Comparison of ENCODE assay signal across 8 mouse cellular contexts in genomic region chr5:142902506-142903314, GRCm38 (mm10). TPM values are rescaled to one million over a fixed set of nuclear protein-coding genes. Genes with fewer than 3 reads are reported as not detected.
DNase-seq lines count a peak whose midpoint lies in the region; ATAC-seq lines count a peak whose summit lies in the region.

No protein-coding gene starts in this region.

- H3K4me2 ChIP-seq in lung, embryonic 15.5 days = 0 out of 2 replicates have a peak overlapping the region, but pooled peaks have one; percentile 3
- no peak overlapping the region for H3K4me2 ChIP-seq in embryonic facial prominence, embryonic 13.5 days
- peak overlapping the region; percentile 77 for H3K4me2 ChIP-seq in intestine, embryonic 14.5 days (ENCODE audit: low read length)
- H3K4me2 ChIP-seq in neural tube, embryonic 15.5 days = peak overlapping the region; percentile 26

- 0 out of 2 replicates have a peak overlapping the region, but pooled peaks have one; percentile 5 for H3K9ac ChIP-seq in lung, embryonic 15.5 days
- H3K9ac ChIP-seq in embryonic facial prominence, embryonic 13.5 days = peak overlapping the region; percentile 44; the same call in 1 of the 2 replicates
- peak overlapping the region; percentile 100 for H3K9ac ChIP-seq in intestine, embryonic 14.5 days (ENCODE audit: low read length)
- H3K9ac ChIP-seq in neural tube, embryonic 15.5 days (replicated peaks) = peak overlapping the region; percentile 36

- peaks cover 66% of the 10 kb centered on the region for H3K36me3 ChIP-seq in lung, embryonic 15.5 days
- peaks cover 66% of the 10 kb centered on the region for H3K36me3 ChIP-seq in embryonic facial prominence, embryonic 13.5 days
- H3K36me3 ChIP-seq in intestine, embryonic 14.5 days (ENCODE audit: control insufficient read depth, insufficient read depth, low read length) = peaks cover 71% of the 10 kb centered on the region
- H3K36me3 ChIP-seq in neural tube, embryonic 15.5 days = peaks cover 62% of the 10 kb centered on the region

- 0 out of 2 replicates have a peak overlapping the region, but pooled peaks have one; percentile 8 for H3K4me3 ChIP-seq in lung, embryonic 15.5 days
- H3K4me3 ChIP-seq in embryonic facial prominence, embryonic 13.5 days = peak overlapping the region; percentile 16
- 0 out of 2 replicates have a peak overlapping the region, but pooled peaks have one; percentile 87 for H3K4me3 ChIP-seq in intestine, embryonic 14.5 days (ENCODE audit: low read depth, low read length)
- H3K4me3 ChIP-seq in neural tube, embryonic 15.5 days (replicated peaks) = no peak overlapping the region; the same call in 1 of the 2 replicates

- ATAC-seq in lung, embryonic 15.5 days (ENCODE audit: borderline replicate concordance, extremely low read depth, low FRiP score, low TSS enrichment) = no peak
- ATAC-seq in embryonic facial prominence, embryonic 13.5 days (ENCODE audit: insufficient number of reproducible peaks, insufficient read depth, low FRiP score, low TSS enrichment, low read depth) = no peak
- no peak for ATAC-seq in intestine, embryonic 14.5 days (replicated peaks; ENCODE audit: low FRiP score, low TSS enrichment, low read depth)
- no peak for ATAC-seq in neural tube, embryonic 15.5 days (ENCODE audit: low FRiP score)

- H3K27ac ChIP-seq in lung, embryonic 15.5 days = peak overlapping the region; percentile 63
- H3K27ac ChIP-seq in embryonic facial prominence, embryonic 13.5 days = peak overlapping the region; percentile 60
- peak overlapping the region; percentile 100 for H3K27ac ChIP-seq in intestine, embryonic 14.5 days (ENCODE audit: low read depth)
- H3K27ac ChIP-seq in neural tube, embryonic 15.5 days (replicated peaks) = peak overlapping the region; percentile 56

- 44% methylated on average over 5 of the region's 5 CpGs for WGBS in lung, embryonic 15.5 days
- WGBS in embryonic facial prominence, embryonic 13.5 days = 53% methylated on average over 5 of the region's 5 CpGs
- WGBS in intestine, embryonic 14.5 days = 49% methylated on average over 5 of the region's 5 CpGs
- 56% methylated on average over 5 of the region's 5 CpGs for WGBS in neural tube, embryonic 15.5 days

- no peaks in the 10 kb centered on the region for H3K27me3 ChIP-seq in lung, embryonic 15.5 days
- H3K27me3 ChIP-seq in embryonic facial prominence, embryonic 13.5 days = no peaks in the 10 kb centered on the region
- H3K27me3 ChIP-seq in intestine, embryonic 14.5 days (replicated peaks; ENCODE audit: control insufficient read depth, insufficient read depth, low read length) = no peaks in the 10 kb centered on the region
- H3K27me3 ChIP-seq in neural tube, embryonic 15.5 days (replicated peaks) = no peaks in the 10 kb centered on the region

- no peak for DNase-seq in lung, postnatal 10 days
- peak; percentile 61 for DNase-seq in intestine, embryonic 14.5 days (ENCODE audit: low spot score)
- DNase-seq in layer of hippocampus, postnatal 25 days (ENCODE audit: extremely low spot score in 1 of 2, low spot score in 1 of 2) = no peak
- DNase-seq in ovary, postnatal 10 days (ENCODE audit: low spot score) = no peak
- DNase-seq in kidney, postnatal 4 days = no peak

- H3K4me1 ChIP-seq in lung, embryonic 15.5 days = peaks cover 36% of the 10 kb centered on the region
- H3K4me1 ChIP-seq in embryonic facial prominence, embryonic 13.5 days = peaks cover 30% of the 10 kb centered on the region
- peaks cover 20% of the 10 kb centered on the region for H3K4me1 ChIP-seq in intestine, embryonic 14.5 days (replicated peaks; ENCODE audit: control insufficient read depth, insufficient read depth, low read length)
- peaks cover 41% of the 10 kb centered on the region for H3K4me1 ChIP-seq in neural tube, embryonic 15.5 days

- no peaks in the 10 kb centered on the region for H3K9me3 ChIP-seq in lung, embryonic 15.5 days
- H3K9me3 ChIP-seq in embryonic facial prominence, embryonic 13.5 days = no peaks in the 10 kb centered on the region
- H3K9me3 ChIP-seq in intestine, embryonic 14.5 days (ENCODE audit: control insufficient read depth, low read length) = no peaks in the 10 kb centered on the region
- H3K9me3 ChIP-seq in neural tube, embryonic 15.5 days (replicated peaks) = no peaks in the 10 kb centered on the region

RNA-seq across cellular contexts. Expression of gene Actb, which starts 3.8 kb away (rescaled TPM):
- polyA plus RNA-seq in lung, embryonic 15.5 days (2015; fragmentation: Nextera tagmentation; extraction: Ambion mirVana) = 15,606 and 16,851 TPM in 2 replicates
- 14,475 and 16,597 TPM in 2 replicates for polyA plus RNA-seq in embryonic facial prominence, embryonic 13.5 days (2015; fragmentation: Nextera tagmentation; extraction: Ambion mirVana)
- polyA plus RNA-seq in intestine, embryonic 14.5 days (2014; fragmentation: Nextera tagmentation; extraction: Ambion mirVana) = 15,561 and 16,510 TPM in 2 replicates
- 12,525 and 12,918 TPM in 2 replicates for polyA plus RNA-seq in neural tube, embryonic 15.5 days (2015; fragmentation: Nextera tagmentation; extraction: Ambion mirVana)
- 1,000 to 10,000 TPM; 3,553 to 3,743 TPM for total RNA-seq in layer of hippocampus, postnatal 25 days (2021)

RNA-seq across cellular contexts. Expression of gene Fbxl18, which starts 7.5 kb away (rescaled TPM):
- 11.1 and 13.5 TPM in 2 replicates for polyA plus RNA-seq in lung, embryonic 15.5 days (2015; fragmentation: Nextera tagmentation; extraction: Ambion mirVana)
- 15.0 and 15.7 TPM in 2 replicates for polyA plus RNA-seq in embryonic facial prominence, embryonic 13.5 days (2015; fragmentation: Nextera tagmentation; extraction: Ambion mirVana)
- 10.3 and 10.8 TPM in 2 replicates for polyA plus RNA-seq in intestine, embryonic 14.5 days (2014; fragmentation: Nextera tagmentation; extraction: Ambion mirVana)
- 29.4 TPM in 2 replicates for polyA plus RNA-seq in neural tube, embryonic 15.5 days (2015; fragmentation: Nextera tagmentation; extraction: Ambion mirVana)
- 10 to 100 TPM; 37.4 to 40.0 TPM for total RNA-seq in layer of hippocampus, postnatal 25 days (2021)

RNA-seq across cellular contexts. Expression of gene Fscn1, which starts 57.4 kb away (rescaled TPM):
- polyA plus RNA-seq in lung, embryonic 15.5 days (2015; fragmentation: Nextera tagmentation; extraction: Ambion mirVana) = 240 and 246 TPM in 2 replicates
- 392 and 441 TPM in 2 replicates for polyA plus RNA-seq in embryonic facial prominence, embryonic 13.5 days (2015; fragmentation: Nextera tagmentation; extraction: Ambion mirVana)
- polyA plus RNA-seq in intestine, embryonic 14.5 days (2014; fragmentation: Nextera tagmentation; extraction: Ambion mirVana) = 230 and 247 TPM in 2 replicates
- polyA plus RNA-seq in neural tube, embryonic 15.5 days (2015; fragmentation: Nextera tagmentation; extraction: Ambion mirVana) = 385 and 432 TPM in 2 replicates
- 100 to 1,000 TPM; 229 to 232 TPM for total RNA-seq in layer of hippocampus, postnatal 25 days (2021)

Comparison
In these comparisons a context has a peak if more than half of its experiments do, and no peak if none do; other contexts are left out.
1. H3K9ac ChIP-seq: peak in every context shown above with its lines; median percentile 100 in intestine, embryonic 14.5 days; 44 in embryonic facial prominence, embryonic 13.5 days; 36 in neural tube, embryonic 15.5 days; 5 in lung, embryonic 15.5 days.